Mouse (Mus musculus): ENCODE results near the gene Ndufs3. TPM values are rescaled to one million over a fixed set of nuclear protein-coding genes. Genes with fewer than 3 reads are reported as not detected.

Gene Ndufs3
- polyA plus RNA-seq, 1 experiment from 2014 or later: 188 TPM

- Histone ChIP-seq H3K27ac (no peak overlapping the region), H3K36me3 (peaks cover 13% of the 10 kb centered on the region), H3K4me1 (no peaks in the 10 kb centered on the region), H3K9me3 (replicated peaks) (no peaks in the 10 kb centered on the region), H3K9ac (no peak overlapping the region), H3K4me2 (replicated peaks) (no peak overlapping the region), H3K4me3 (no peak overlapping the region), H3K27me3 (no peaks in the 10 kb centered on the region)
- WGBS: 68% methylated on average over 8 of the region's 8 CpGs
- no peak for ATAC-seq (ENCODE audit: low FRiP score)
Observed at GRCm38 (mm10) chr2:90871180-90871961, 33.3 kb downstream of the Ndufs3 start.

DNA sequence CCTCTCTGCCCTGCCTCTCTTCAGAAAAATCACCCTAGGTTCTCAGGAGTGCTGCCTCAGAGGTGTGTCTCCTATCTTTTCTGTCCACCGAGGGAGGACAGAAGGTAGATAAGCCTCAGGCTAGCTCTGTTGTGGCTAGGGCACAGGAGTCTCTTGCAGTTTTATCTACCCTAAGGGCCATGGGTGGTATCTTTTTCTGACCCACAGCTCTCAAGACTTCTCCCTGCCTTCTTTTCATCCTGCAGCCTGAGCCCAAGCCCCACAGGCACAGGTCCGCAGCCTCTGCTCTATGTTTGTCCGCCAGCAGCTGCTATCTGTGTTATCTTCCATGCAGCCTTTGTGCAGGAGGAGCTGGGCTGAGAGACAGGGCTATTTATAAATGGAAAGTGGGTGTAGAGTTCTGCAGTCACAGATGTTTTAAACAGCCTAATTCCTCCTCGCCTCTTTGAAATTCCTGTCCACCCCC lies 34.5 kb downstream of the Ndufs3 start:
- H3K4me2 ChIP-seq (replicated peaks): no peak overlapping the region
- no peak overlapping the region for H3K4me3 ChIP-seq
- WGBS: 52% methylated on average over 4 of the region's 4 CpGs
- H3K9ac ChIP-seq: no peak overlapping the region
- H3K9me3 ChIP-seq (replicated peaks): no peaks in the 10 kb centered on the region
- H3K36me3 ChIP-seq: peaks cover 24% of the 10 kb centered on the region
- peak overlapping the region; percentile 48; the same call in 1 of the 2 replicates for H3K27ac ChIP-seq
- no peak for ATAC-seq (ENCODE audit: low FRiP score)
- H3K27me3 ChIP-seq: no peaks in the 10 kb centered on the region
- H3K4me1 ChIP-seq: no peaks in the 10 kb centered on the region

DNA sequence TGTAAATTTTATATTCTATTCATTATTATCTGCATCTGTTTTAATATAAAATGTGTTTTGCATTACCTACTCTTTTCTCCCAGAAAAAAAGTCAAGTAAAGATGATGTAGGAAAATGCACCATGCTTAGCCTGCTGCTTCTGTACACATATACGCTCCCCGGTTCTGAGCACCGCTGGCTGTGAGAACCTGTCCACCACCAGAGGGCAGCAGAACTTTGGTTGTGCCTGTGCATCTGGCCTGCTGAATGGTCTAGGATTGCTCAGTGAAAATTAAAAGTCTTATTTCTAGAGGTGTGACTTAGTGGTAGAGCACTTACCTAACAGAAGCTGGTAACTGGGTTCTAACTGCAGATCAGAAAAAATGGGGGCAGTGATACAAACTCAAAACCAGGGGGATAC lies 38.1 kb downstream of the Ndufs3 start:
- Histone ChIP-seq H3K4me3 (no peak overlapping the region), H3K27me3 (no peaks in the 10 kb centered on the region), H3K4me2 (replicated peaks) (no peak overlapping the region), H3K36me3 (peaks cover 56% of the 10 kb centered on the region), H3K9ac (no peak overlapping the region), H3K4me1 (no peaks in the 10 kb centered on the region), H3K27ac (no peak overlapping the region), H3K9me3 (replicated peaks) (no peaks in the 10 kb centered on the region)
- ATAC-seq (ENCODE audit: low FRiP score): peak; percentile 87
- 31% methylated on average over 3 of the region's 3 CpGs for WGBS

GRCm38 (mm10) chr2:90864184-90864583 lies 40.4 kb downstream of the Ndufs3 start:
- peak; percentile 57; the same call in 1 of the 2 replicates for ATAC-seq (ENCODE audit: low FRiP score)
- no peak overlapping the region for H3K4me3 ChIP-seq
- no peak overlapping the region for H3K27ac ChIP-seq
- H3K36me3 ChIP-seq: peaks cover 76% of the 10 kb centered on the region
- H3K4me1 ChIP-seq: no peaks in the 10 kb centered on the region
- no peak overlapping the region for H3K9ac ChIP-seq
- H3K27me3 ChIP-seq: no peaks in the 10 kb centered on the region
- H3K9me3 ChIP-seq (replicated peaks): no peaks in the 10 kb centered on the region
- H3K4me2 ChIP-seq (replicated peaks): no peak overlapping the region

DNA sequence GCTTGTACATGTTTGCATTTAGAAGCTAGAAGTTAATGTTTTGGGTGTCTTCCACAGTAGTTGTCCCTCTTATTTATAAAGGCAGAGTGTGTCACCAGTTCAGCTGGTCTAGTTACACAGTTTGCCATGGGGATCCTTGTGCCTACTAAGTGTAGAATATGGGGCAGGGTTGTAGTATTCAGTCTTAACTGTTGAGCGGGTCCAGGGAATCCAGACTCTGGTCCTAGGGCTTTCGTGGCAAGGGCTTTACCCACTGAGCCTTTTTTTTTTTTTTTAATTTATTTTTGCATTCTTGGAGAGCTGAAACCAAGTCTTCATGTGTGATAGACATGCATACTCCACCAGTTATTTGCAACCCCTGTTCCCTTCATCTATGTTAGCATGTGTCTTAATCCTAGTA lies 43.1 kb downstream of the Ndufs3 start:
- H3K9ac ChIP-seq: no peak overlapping the region
- no peak overlapping the region for H3K27ac ChIP-seq
- no peak overlapping the region for H3K4me3 ChIP-seq
- 92% methylated on average over 2 of the region's 2 CpGs for WGBS
- H3K27me3 ChIP-seq: no peaks in the 10 kb centered on the region
- peaks cover 75% of the 10 kb centered on the region for H3K36me3 ChIP-seq
- no peak for ATAC-seq (ENCODE audit: low FRiP score)
- H3K4me1 ChIP-seq: no peaks in the 10 kb centered on the region
- H3K4me2 ChIP-seq (replicated peaks): no peak overlapping the region
- no peaks in the 10 kb centered on the region for H3K9me3 ChIP-seq (replicated peaks)

- no peak for ATAC-seq (ENCODE audit: low FRiP score)
- peaks cover 20% of the 10 kb centered on the region for H3K4me1 ChIP-seq
- WGBS: 95% methylated on average over 1 of the region's 1 CpGs
- H3K4me2 ChIP-seq (replicated peaks): no peak overlapping the region
- H3K27ac ChIP-seq: no peak overlapping the region
- H3K27me3 ChIP-seq: no peaks in the 10 kb centered on the region
- H3K4me3 ChIP-seq: no peak overlapping the region
- H3K36me3 ChIP-seq: peaks cover 50% of the 10 kb centered on the region
- H3K9ac ChIP-seq: no peak overlapping the region
- no peaks in the 10 kb centered on the region for H3K9me3 ChIP-seq (replicated peaks)
Observed at GRCm38 (mm10) chr2:90850401-90850800, 54.2 kb downstream of the Ndufs3 start.

DNA sequence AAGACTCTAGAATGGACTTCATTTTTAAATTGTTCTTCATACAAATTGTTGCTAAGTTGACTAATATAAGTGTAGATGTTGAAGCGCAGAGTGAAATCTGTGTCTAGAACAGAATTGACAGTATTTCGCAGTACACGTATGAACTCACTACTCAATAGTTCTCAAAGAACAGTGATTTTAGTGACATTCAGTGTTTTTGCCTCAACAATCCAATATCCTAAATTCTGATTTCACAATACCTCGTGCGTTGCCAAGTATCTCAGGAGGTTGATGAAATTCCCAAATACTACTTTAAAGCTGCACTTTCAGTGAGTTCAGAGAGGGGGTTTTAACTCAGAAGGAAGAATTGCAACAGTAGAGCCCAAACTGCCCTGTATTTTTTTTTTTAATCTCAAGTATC lies 56.3 kb downstream of the Ndufs3 start:
- peaks cover 30% of the 10 kb centered on the region for H3K36me3 ChIP-seq
- no peak for ATAC-seq (ENCODE audit: low FRiP score)
- H3K4me1 ChIP-seq: peaks cover 20% of the 10 kb centered on the region
- H3K9ac ChIP-seq: peak overlapping the region; percentile 93
- no peaks in the 10 kb centered on the region for H3K27me3 ChIP-seq
- no peaks in the 10 kb centered on the region for H3K9me3 ChIP-seq (replicated peaks)
- H3K4me3 ChIP-seq: peak overlapping the region; percentile 85
- WGBS: 93% methylated on average over 5 of the region's 5 CpGs
- H3K27ac ChIP-seq: no peak overlapping the region
- H3K4me2 ChIP-seq (replicated peaks): peak overlapping the region; percentile 66

GRCm38 (mm10) chr2:90847681-90848050 lies 57.0 kb downstream of the Ndufs3 start:
- Histone ChIP-seq H3K9ac (peak overlapping the region; percentile 93), H3K4me3 (peak overlapping the region; percentile 85), H3K4me2 (replicated peaks) (peak overlapping the region; percentile 66), H3K4me1 (peaks cover 20% of the 10 kb centered on the region), H3K36me3 (peaks cover 24% of the 10 kb centered on the region), H3K9me3 (replicated peaks) (no peaks in the 10 kb centered on the region), H3K27ac (peak overlapping the region; percentile 92), H3K27me3 (no peaks in the 10 kb centered on the region)
- 2% methylated on average over 13 of the region's 13 CpGs for WGBS
- no peak for ATAC-seq (ENCODE audit: low FRiP score)

DNA sequence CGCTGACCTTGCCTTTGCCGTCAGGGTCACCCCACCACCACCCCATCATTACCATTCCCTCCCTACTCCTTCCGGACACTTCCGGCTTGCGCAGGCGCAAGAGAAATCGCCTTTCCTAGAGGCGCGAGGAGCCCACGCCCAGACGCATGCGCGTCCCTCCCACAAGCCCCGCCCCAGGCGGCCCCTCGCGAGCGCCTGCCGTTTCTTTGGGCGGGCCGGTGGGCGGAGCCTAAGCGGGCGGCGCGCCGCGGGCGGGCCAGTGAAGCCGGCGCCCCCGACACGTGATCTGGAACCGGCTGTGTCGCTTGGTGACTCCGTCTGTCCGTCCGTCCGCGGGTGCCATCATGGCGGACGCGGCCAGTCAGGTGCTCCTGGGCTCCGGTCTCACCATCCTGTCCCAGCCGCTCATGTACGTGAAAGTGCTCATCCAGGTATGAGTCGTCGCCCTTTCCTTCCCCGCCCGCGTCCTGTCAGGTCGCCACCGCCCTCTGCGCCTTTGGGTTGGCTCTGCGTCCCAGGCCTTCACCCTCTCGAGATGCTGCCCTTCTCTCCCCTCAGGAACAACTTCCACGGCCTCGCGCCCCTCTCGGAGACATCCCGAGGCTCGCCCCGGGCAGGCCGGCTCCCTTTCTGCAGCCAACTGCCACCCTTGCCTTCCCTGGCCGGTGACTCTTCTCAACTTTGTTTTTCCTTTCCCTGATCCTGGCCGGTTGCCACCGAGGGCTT lies 57.5 kb downstream of the Ndufs3 start, which contains the start of gene Mtch2:
TSS of gene Mtch2 (plus strand) at position 201 of the 726 bp plus-strand sequence.
- H3K27me3 ChIP-seq: no peaks in the 10 kb centered on the region
- H3K4me1 ChIP-seq: peaks cover 20% of the 10 kb centered on the region

DNA sequence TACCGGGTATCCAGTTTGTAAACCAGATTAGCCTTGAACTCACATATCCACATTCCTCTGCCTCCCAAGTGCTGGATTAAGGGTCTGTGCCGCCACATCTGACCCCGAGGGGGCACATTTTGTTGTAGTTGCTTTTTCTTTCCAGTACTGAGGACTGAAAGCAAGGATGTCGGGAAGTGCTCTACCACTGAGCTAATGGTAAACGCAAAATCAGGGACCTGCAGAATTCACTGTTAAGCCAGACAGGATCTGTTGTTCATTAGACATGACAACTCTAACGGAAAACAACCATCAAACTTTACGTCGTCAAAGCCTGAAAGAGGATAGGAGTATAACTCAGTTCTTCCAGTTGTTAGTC lies 58.1 kb downstream of the Ndufs3 start:
- 4% methylated on average over 8 of the region's 8 CpGs for WGBS
- H3K27ac ChIP-seq: peak overlapping the region; percentile 92
- ATAC-seq (ENCODE audit: low FRiP score): peak; percentile 61

More for the DNA sequence above, 57.5 kb downstream of the Ndufs3 start, which contains the start of gene Mtch2:
- Histone ChIP-seq H3K4me3 (peak within 1 kb of the TSS; percentile 85), H3K4me2 (replicated peaks) (peak within 1 kb of the TSS; percentile 66), H3K9ac (peak within 1 kb of the TSS; percentile 93), H3K36me3 (peaks cover 20% of the 10 kb centered on the region), H3K9me3 (replicated peaks) (no peaks in the 10 kb centered on the region), H3K27ac (peak within 1 kb of the TSS; percentile 92)
- ATAC-seq (ENCODE audit: low FRiP score): peak; percentile 98
- under 1% methylated on average over 65 of the region's 67 CpGs for WGBS

GRCm38 (mm10) chr2:90846171-90846570 lies 58.5 kb downstream of the Ndufs3 start:
- peak overlapping the region; percentile 85 for H3K4me3 ChIP-seq
- H3K4me2 ChIP-seq (replicated peaks): peak overlapping the region; percentile 66
- peaks cover 20% of the 10 kb centered on the region for H3K4me1 ChIP-seq
- WGBS: 53% methylated on average over 6 of the region's 6 CpGs
- H3K27me3 ChIP-seq: no peaks in the 10 kb centered on the region
- H3K27ac ChIP-seq: peak overlapping the region; percentile 92; the same call in 1 of the 2 replicates
- no peaks in the 10 kb centered on the region for H3K9me3 ChIP-seq (replicated peaks)
- H3K9ac ChIP-seq: peak overlapping the region; percentile 39; the same call in 1 of the 2 replicates
- no peak for ATAC-seq (ENCODE audit: low FRiP score)
- peaks cover 11% of the 10 kb centered on the region for H3K36me3 ChIP-seq

More for the DNA sequence above, 58.1 kb downstream of the Ndufs3 start:
- peaks cover 16% of the 10 kb centered on the region for H3K36me3 ChIP-seq
- H3K4me2 ChIP-seq (replicated peaks): peak overlapping the region; percentile 66
- H3K4me1 ChIP-seq: peaks cover 20% of the 10 kb centered on the region
- peak overlapping the region; percentile 39 for H3K9ac ChIP-seq
- no peaks in the 10 kb centered on the region for H3K9me3 ChIP-seq (replicated peaks)
- peak overlapping the region; percentile 85 for H3K4me3 ChIP-seq
- H3K27me3 ChIP-seq: no peaks in the 10 kb centered on the region

GRCm38 (mm10) chr2:90845234-90845633 lies 59.4 kb downstream of the Ndufs3 start:
- no peaks in the 10 kb centered on the region for H3K27me3 ChIP-seq
- WGBS: 83% methylated on average over 5 of the region's 5 CpGs

More at GRCm38 (mm10) chr2:90845234-90845633, 59.4 kb downstream of the Ndufs3 start:
- H3K36me3 ChIP-seq: peaks cover 2% of the 10 kb centered on the region
- no peaks in the 10 kb centered on the region for H3K9me3 ChIP-seq (replicated peaks)
- peaks cover 20% of the 10 kb centered on the region for H3K4me1 ChIP-seq
- no peak overlapping the region for H3K27ac ChIP-seq
- no peak overlapping the region for H3K9ac ChIP-seq
- H3K4me3 ChIP-seq: no peak overlapping the region
- no peak overlapping the region for H3K4me2 ChIP-seq (replicated peaks)
- ATAC-seq (ENCODE audit: low FRiP score): no peak
